18 mouse cellular contexts compared by ENCODE assay signal in the genomic region with DNA sequence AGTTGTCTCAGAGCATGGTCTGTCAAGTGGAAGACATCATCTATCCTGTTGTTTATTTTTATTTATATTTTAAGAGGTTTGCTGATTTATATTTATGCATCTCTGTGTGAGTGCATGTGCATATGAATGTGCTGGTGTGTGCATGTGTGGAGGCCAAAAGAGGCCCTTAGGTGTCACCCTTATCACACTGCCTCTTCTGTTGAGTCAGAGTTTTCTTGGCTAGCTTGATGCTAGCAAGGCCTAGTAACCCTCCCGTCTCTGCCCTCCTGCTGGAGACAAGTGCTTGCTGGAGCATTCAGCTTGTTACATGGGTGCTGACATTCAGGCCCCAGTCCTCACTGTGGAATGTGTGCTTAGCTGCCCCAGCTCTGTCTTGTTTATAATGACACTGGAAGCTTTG. TPM values are rescaled to one million over a fixed set of nuclear protein-coding genes. Genes with fewer than 3 reads are reported as not detected.
DNase-seq lines count a peak whose midpoint lies in the region; ATAC-seq and TF ChIP-seq lines count a peak whose summit lies in the region.
"Had no signal": no experiment of that assay in that cellular context is flagged by ENCODE, and none has a peak within 500 bp of the region (broad histone marks: within the 10 kb centered on the region; RNA-seq: fewer than 3 reads in every experiment).

No protein-coding gene starts in this region.

- in situ Hi-C loops in CH12.LX (cut with MboI; ENCODE audit: low pct_ligation_motif_present, low pct_unique_long_range_greater_than_20kb, low sequenced_read_pairs) = no loop called here

- TF ChIP-seq POLR2A in CH12.LX (IDR thresholded peaks at IDR 0.05; ENCODE audit: low read depth, low read length) = no peak

- H3K27me3 ChIP-seq in heart, embryonic 14.5 days (ENCODE audit: control insufficient read depth, insufficient read depth, low read length) = no peaks in the 10 kb centered on the region
- H3K27me3 ChIP-seq in heart, embryonic 10.5 days (ENCODE audit: insufficient read depth, poor library complexity, severe bottlenecking) = no peaks in the 10 kb centered on the region
- no peaks in the 10 kb centered on the region for H3K27me3 ChIP-seq in CH12.LX (replicated peaks)
- no peaks in the 10 kb centered on the region for H3K27me3 ChIP-seq in liver, embryonic 12.5 days (replicated peaks)

- WGBS in heart, embryonic 14.5 days = 15% methylated on average over 1 of the region's 1 CpGs
- 19% methylated on average over 1 of the region's 1 CpGs for WGBS in heart, embryonic 10.5 days
- 16% methylated on average over 1 of the region's 1 CpGs for WGBS in liver, embryonic 12.5 days (ENCODE audit: insufficient replicate concordance)

- peaks cover 0 to 7% of the 10 kb centered on the region in 2 experiments; a peak in 3 of 4 replicates for H3K4me1 ChIP-seq in heart, embryonic 14.5 days (ENCODE audit: control insufficient read depth in 2 of 2, insufficient read depth in 2 of 2, low read length in 2 of 2)
- H3K4me1 ChIP-seq in heart, embryonic 10.5 days = peaks cover 13% of the 10 kb centered on the region
- peaks cover 4 to 39% of the 10 kb centered on the region in 2 experiments for H3K4me1 ChIP-seq in CH12.LX (ENCODE audit: control insufficient read depth in 1 of 2, insufficient read depth in 2 of 2)
- H3K4me1 ChIP-seq in liver, embryonic 12.5 days = peaks cover 15% of the 10 kb centered on the region

- no peak overlapping the region for H3K4me2 ChIP-seq in heart, embryonic 14.5 days (ENCODE audit: low read length)
- no peak overlapping the region for H3K4me2 ChIP-seq in CH12.LX (ENCODE audit: insufficient read depth, low read depth, poor library complexity, severe bottlenecking)
- no peak overlapping the region for H3K4me2 ChIP-seq in liver, embryonic 12.5 days

- DNase-seq in heart, embryonic 10.5 days (ENCODE audit: low spot score) = no peak
- DNase-seq in CH12.LX (ENCODE audit: extremely low read depth) (no peak), NIH3T3 (ENCODE audit: low read depth) (peak; percentile 25)
- DNase-seq in frontal cortex, postnatal 25 days (ENCODE audit: low spot score in 2 of 2) = no peak
- no peak for DNase-seq in left cerebral cortex, adult 8-10 months (ENCODE audit: low spot score in 2 of 2)
- DNase-seq: cerebellum, adult 9-10 months; forebrain, postnatal 0 days; kidney, adult 11 months; lung, adult 18-20 months; thymus, postnatal 14 days had no signal

- dilution Hi-C loops in CH12.LX (cut with MboI; ENCODE audit: extremely low pct_ligation_motif_present, extremely low pct_unique_long_range_greater_than_20kb, low sequenced_read_pairs) = no loop called here

- ATAC-seq in heart, embryonic 14.5 days (ENCODE audit: insufficient number of reproducible peaks, insufficient read depth, low FRiP score, low read depth) = peak; percentile 59; the same call in 1 of the 2 replicates
- ATAC-seq in liver, embryonic 12.5 days = peak; percentile 54; the same call in 1 of the 2 replicates
- ATAC-seq: forebrain, postnatal 0 days; midbrain, embryonic 16.5 days had no signal

- TF ChIP-seq CTCF in CH12.LX (conservative IDR thresholded peaks at IDR 0.05 in 1 of 2, IDR thresholded peaks at IDR 0.05 in 1 of 2; ENCODE audit: low read depth in 2 of 2, low read length in 2 of 2) = peak in 1 of 2 experiments; percentile 25; a peak in 1 of 4 replicates

- peak; percentile 14 for TF ChIP-seq RAD21 in CH12.LX (IDR thresholded peaks at IDR 0.05; ENCODE audit: low read depth, low read length)

- no peak overlapping the region for H3K27ac ChIP-seq in heart, embryonic 14.5 days (replicated peaks in 1 of 2; ENCODE audit: control insufficient read depth in 1 of 2, insufficient read depth in 1 of 2, low read depth in 2 of 2, low read length in 2 of 2)
- no peak overlapping the region for H3K27ac ChIP-seq in heart, embryonic 10.5 days
- no peak overlapping the region for H3K27ac ChIP-seq in CH12.LX (ENCODE audit: insufficient read depth, low read depth)
- H3K27ac ChIP-seq in liver, embryonic 12.5 days = no peak overlapping the region
- H3K27ac ChIP-seq: macrophage had no signal

- H3K9me3 ChIP-seq in heart, embryonic 14.5 days (ENCODE audit: control insufficient read depth, low read length) = no peaks in the 10 kb centered on the region
- H3K9me3 ChIP-seq in heart, embryonic 10.5 days = no peaks in the 10 kb centered on the region
- no peaks in the 10 kb centered on the region for H3K9me3 ChIP-seq in CH12.LX (replicated peaks; ENCODE audit: low read length)
- no peaks in the 10 kb centered on the region for H3K9me3 ChIP-seq in liver, embryonic 12.5 days (replicated peaks)

- peaks cover 17% of the 10 kb centered on the region for H3K36me3 ChIP-seq in heart, embryonic 14.5 days (ENCODE audit: control insufficient read depth, insufficient read depth, low read length)
- H3K36me3 ChIP-seq in heart, embryonic 10.5 days = peaks cover 17% of the 10 kb centered on the region; the same call in 1 of the 2 replicates
- H3K36me3 ChIP-seq in CH12.LX (replicated peaks in 1 of 2; ENCODE audit: control insufficient read depth in 1 of 2, insufficient read depth in 1 of 2, low read length in 1 of 2) = peaks cover 3 to 38% of the 10 kb centered on the region in 2 experiments
- peaks cover 10% of the 10 kb centered on the region for H3K36me3 ChIP-seq in liver, embryonic 12.5 days

- no peak overlapping the region for H3K9ac ChIP-seq in heart, embryonic 14.5 days (ENCODE audit: low read length)
- no peak overlapping the region for H3K9ac ChIP-seq in CH12.LX (ENCODE audit: insufficient read depth, low read depth)
- H3K9ac ChIP-seq in liver, embryonic 12.5 days = no peak overlapping the region
- H3K9ac ChIP-seq: forebrain, postnatal 0 days had no signal

- no peak for TF ChIP-seq EP300 in CH12.LX (IDR thresholded peaks at IDR 0.05; ENCODE audit: low read length)

- 0 out of 2 replicates have a peak, but pooled peaks cover 5% of the 10 kb centered on the region for H3K79me2 ChIP-seq in CH12.LX (replicated peaks; ENCODE audit: control insufficient read depth, extremely low read depth, insufficient read depth, poor library complexity, severe bottlenecking)

- no peak overlapping the region for H3K4me3 ChIP-seq in heart, embryonic 14.5 days (ENCODE audit: control insufficient read depth in 1 of 2, insufficient read depth in 1 of 2, low read depth in 1 of 2, low read length in 2 of 2)
- H3K4me3 ChIP-seq in heart, embryonic 10.5 days = no peak overlapping the region
- no peak overlapping the region for H3K4me3 ChIP-seq in CH12.LX (replicated peaks in 1 of 3; ENCODE audit: low read depth in 2 of 3, low read length in 2 of 3, poor library complexity in 1 of 3)
- no peak overlapping the region for H3K4me3 ChIP-seq in liver, embryonic 12.5 days
- H3K4me3 ChIP-seq: erythroblast, embryonic 14.5 days had no signal

TF ChIP-seq in CH12.LX, 34 proteins besides CTCF, POLR2A, EP300 and RAD21 (continues in another document):
- TF ChIP-seq MEF2A (IDR thresholded peaks at IDR 0.05; ENCODE audit: borderline replicate concordance, low read depth, low read length) (no peak), CHD1 (IDR thresholded peaks at IDR 0.05; ENCODE audit: low read depth, low read length) (no peak), ZNF384 (IDR thresholded peaks at IDR 0.05; ENCODE audit: low read depth, low read length) (no peak), MAZ (IDR thresholded peaks at IDR 0.05; ENCODE audit: low read depth, low read length) (no peak), E2F4 (IDR thresholded peaks at IDR 0.05; ENCODE audit: insufficient replicate concordance, low read depth, low read length) (no peak), MYC (IDR thresholded peaks at IDR 0.05; ENCODE audit: low read depth, low read length) (no peak), ZKSCAN1 (IDR thresholded peaks at IDR 0.05; ENCODE audit: borderline replicate concordance, low read depth, low read length) (no peak), TBP (conservative IDR thresholded peaks at IDR 0.05; ENCODE audit: low read depth, low read length) (no peak), ZC3H11A (IDR thresholded peaks at IDR 0.05; ENCODE audit: low read depth, low read length) (no peak)

RNA-seq across cellular contexts. Expression of a gene that starts 45.5 kb away (rescaled TPM):
- polyA plus RNA-seq in heart, embryonic 14.5 days (2014; fragmentation: Nextera tagmentation; extraction: Ambion mirVana) = 41.2 and 42.0 TPM in 2 replicates
- polyA plus RNA-seq in heart, embryonic 10.5 days (2016; fragmentation: Nextera tagmentation; extraction: Ambion mirVana) = 47.9 and 59.6 TPM in 2 replicates
- total RNA-seq in CH12.LX (2012; rRNA removed) (25.8 and 28.5 TPM in 2 replicates), CH12.LX (2014; rRNA removed) (79.3 and 83.5 TPM in 2 replicates)
- 61.1 and 64.7 TPM in 2 replicates for polyA plus RNA-seq in CH12.LX (2012; ENCODE audit: insufficient read length, low read depth)
- polyA plus RNA-seq in liver, embryonic 12.5 days (2016; fragmentation: Nextera tagmentation; extraction: Ambion mirVana) = 38.4 and 40.9 TPM in 2 replicates
- 10 to 100 TPM; 62.4 to 66.4 (median 64.4) TPM for total RNA-seq in left cerebral cortex, adult 8-10 months (2022)

RNA-seq across cellular contexts. Expression of a gene that starts 45.5 kb away (rescaled TPM):
- polyA plus RNA-seq in heart, embryonic 14.5 days (2014; fragmentation: Nextera tagmentation; extraction: Ambion mirVana) = 27.0 and 27.1 TPM in 2 replicates
- polyA plus RNA-seq in heart, embryonic 10.5 days (2016; fragmentation: Nextera tagmentation; extraction: Ambion mirVana) = 37.7 and 41.0 TPM in 2 replicates
- 31.6 and 34.5 TPM in 2 replicates for total RNA-seq in CH12.LX (2012; rRNA removed)
- 14.6 and 18.1 TPM in 2 replicates for total RNA-seq in CH12.LX (2014; rRNA removed)
- polyA plus RNA-seq in CH12.LX (2012; ENCODE audit: insufficient read length, low read depth) = 78.3 and 79.5 TPM in 2 replicates
- polyA plus RNA-seq in liver, embryonic 12.5 days (2016; fragmentation: Nextera tagmentation; extraction: Ambion mirVana) = 30.1 and 30.9 TPM in 2 replicates
- 10 to 100 TPM; 24.2 to 27.6 (median 26.6) TPM for total RNA-seq in left cerebral cortex, adult 8-10 months (2022)

RNA-seq across cellular contexts. Expression of a gene that starts 56.1 kb away (rescaled TPM):
- polyA plus RNA-seq in heart, embryonic 14.5 days (2014; fragmentation: Nextera tagmentation; extraction: Ambion mirVana) = not detected in 2 replicates
- 0.98 TPM in 1 of 2 replicates, not detected in the other for polyA plus RNA-seq in heart, embryonic 10.5 days (2016; fragmentation: Nextera tagmentation; extraction: Ambion mirVana)
- total RNA-seq in CH12.LX (2012; rRNA removed) (0.13 TPM in 2 replicates), CH12.LX (2014; rRNA removed) (not detected in 2 replicates)
- polyA plus RNA-seq in CH12.LX (2012; ENCODE audit: insufficient read length, low read depth) = 0.11 TPM in 1 of 2 replicates, not detected in the other
- polyA plus RNA-seq in liver, embryonic 12.5 days (2016; fragmentation: Nextera tagmentation; extraction: Ambion mirVana) = 6.1 and 6.4 TPM in 2 replicates
- under 1 TPM in 3 of 4 experiments, not detected in 1; 0.33 to 0.46 (median 0.34) TPM for total RNA-seq in left cerebral cortex, adult 8-10 months (2022)
- total RNA-seq: forebrain, postnatal 0 days had no signal
- polyA plus RNA-seq: erythroblast, embryonic 14.5 days; macrophage; neural tube, embryonic 11.5 days; stomach, embryonic 14.5 days had no signal

RNA-seq across cellular contexts. Expression of a gene that starts 56.2 kb away (rescaled TPM):
- polyA plus RNA-seq in heart, embryonic 14.5 days (2014; fragmentation: Nextera tagmentation; extraction: Ambion mirVana) = not detected in 2 replicates
- polyA plus RNA-seq in heart, embryonic 10.5 days (2016; fragmentation: Nextera tagmentation; extraction: Ambion mirVana) = 0.06 TPM in 1 of 2 replicates, not detected in the other
- total RNA-seq in CH12.LX (2012; rRNA removed) (not detected in 2 replicates), CH12.LX (2014; rRNA removed) (not detected in 2 replicates)
- 0.15 TPM in 1 of 2 replicates, not detected in the other for polyA plus RNA-seq in CH12.LX (2012; ENCODE audit: insufficient read length, low read depth)
- 0.08 and 0.13 TPM in 2 replicates for polyA plus RNA-seq in liver, embryonic 12.5 days (2016; fragmentation: Nextera tagmentation; extraction: Ambion mirVana)
- total RNA-seq in left cerebral cortex, adult 8-10 months (2022) = not detected
- total RNA-seq: forebrain, postnatal 0 days; gastrocnemius, postnatal 4 days had no signal
- polyA plus RNA-seq: erythroblast, embryonic 14.5 days had no signal
